Mouse (Mus musculus): ENCODE measurements around the gene Fnd3c2.
"Not testable (repeated sequence)": the region's sequence is repeated elsewhere in the genome, so short reads cannot be mapped to it uniquely, and the experiment has no call there.

The Fnd3c2 gene

GRCm38 (mm10) chrX:106255276-106255675, at the start of gene Fnd3c2:
TSS of gene Fnd3c2 (minus strand) at chrX:106255376.
- DNase-seq: no peak

DNA sequence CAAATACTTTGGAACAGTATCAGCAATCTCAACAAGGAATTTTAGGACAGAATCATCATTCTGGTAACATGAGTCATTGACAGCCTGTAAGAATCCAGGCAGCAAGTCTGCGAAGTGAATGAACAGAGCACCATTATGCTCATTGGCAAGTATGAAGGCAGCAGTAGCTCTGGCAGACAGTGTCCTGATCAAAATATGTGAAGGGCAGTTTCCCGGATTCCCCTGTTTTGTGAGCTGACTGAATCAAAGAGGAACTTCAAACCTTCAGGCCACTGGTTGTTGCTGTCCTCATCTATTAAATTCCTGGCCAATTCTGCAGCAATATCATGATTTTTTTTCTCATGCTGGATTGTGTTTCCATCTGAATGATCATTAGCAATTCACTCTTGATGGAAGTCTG, 29.3 kb upstream of the Fnd3c2 start:
- no peak for DNase-seq

DNA sequence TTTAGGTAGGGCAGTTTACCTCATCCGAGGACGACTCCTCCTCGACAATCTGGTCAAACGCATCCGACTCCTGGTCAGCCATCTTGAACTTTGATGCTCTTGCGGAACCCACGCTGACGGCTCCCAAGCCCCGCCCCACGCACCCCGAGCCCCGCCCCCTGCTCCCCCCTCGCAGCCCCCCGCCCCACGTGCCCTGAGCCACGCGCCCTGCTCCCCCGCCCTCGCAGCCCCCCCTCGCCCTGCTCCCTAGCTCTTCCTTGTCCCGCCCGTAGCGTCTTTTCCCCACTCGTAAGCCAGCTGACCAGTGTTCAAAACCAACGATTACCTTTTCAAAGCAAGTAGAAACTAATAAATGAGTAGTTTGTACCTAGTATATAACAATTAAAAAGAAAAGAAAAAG, 34.1 kb downstream of the Fnd3c2 start, which contains the start of gene Taf9b:
TSS of gene Taf9b (minus strand) at position 101 of the 400 bp plus-strand sequence.
- no peak for DNase-seq

DNA sequence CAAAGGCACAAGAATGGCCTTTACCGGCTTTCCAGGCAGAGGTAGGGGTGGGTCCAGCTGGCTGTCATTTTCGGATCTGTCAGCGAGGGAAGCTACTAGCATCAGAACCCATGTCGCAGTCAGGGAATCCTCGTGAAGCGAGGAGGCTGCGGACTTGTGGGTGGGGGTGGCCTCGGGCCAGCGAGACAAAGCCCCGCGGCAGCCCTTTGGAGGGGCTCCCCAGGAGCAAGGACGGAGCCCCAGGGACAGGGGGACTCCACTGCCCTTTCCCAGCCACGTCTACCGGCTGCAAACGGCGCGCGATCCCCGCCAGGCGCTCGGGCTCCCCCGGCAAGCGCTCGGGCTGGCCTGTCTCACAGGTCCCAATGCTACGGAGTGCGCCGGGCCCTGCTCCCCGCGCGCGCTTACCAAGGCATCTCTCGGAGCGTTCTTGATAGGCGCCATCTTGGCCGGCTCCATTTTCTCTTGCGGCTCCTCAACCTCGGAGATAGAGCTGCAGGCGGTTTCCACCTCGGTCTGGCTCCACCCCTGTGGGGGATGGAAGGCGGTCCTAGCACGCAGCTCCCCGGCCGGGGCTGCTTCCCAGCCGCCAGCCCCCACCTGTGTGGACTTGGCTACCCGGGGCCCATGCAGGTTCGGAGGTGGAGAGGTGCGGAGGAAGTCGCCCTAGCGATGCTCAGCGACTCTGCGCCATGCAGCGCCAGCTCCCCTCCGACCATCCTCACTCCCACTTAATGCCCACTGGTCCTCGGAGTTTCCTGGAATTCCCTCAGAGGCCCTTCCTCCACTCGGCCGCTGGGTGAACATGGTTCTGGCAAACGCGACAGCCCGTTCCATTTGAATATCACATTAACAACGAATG, 35.8 kb downstream of the Fnd3c2 start:
- peak; percentile 73 to 74 for DNase-seq

DNA sequence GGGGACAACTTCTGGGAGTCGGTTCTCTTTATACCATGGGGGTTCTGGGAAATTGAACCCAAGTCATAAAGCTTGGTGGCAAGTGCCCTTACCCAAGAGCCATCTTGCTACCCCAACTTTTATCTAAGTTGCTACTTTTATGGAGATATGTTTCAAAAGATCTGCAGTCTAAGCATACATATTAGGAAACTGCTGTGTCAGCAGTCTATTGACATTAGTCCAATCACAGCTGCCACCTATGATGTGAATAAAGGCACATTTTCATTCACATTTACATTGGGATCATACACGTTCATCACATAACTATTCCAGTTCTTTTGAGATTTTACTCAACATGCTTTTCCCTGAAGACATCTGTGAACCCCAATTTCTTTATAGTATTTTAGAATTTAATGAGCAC, 46.1 kb downstream of the Fnd3c2 start:
- no peak for DNase-seq

GRCm38 (mm10) chrX:106198904-106199303, 56.3 kb downstream of the Fnd3c2 start:
- DNase-seq: peak; percentile 6 to 9

DNA sequence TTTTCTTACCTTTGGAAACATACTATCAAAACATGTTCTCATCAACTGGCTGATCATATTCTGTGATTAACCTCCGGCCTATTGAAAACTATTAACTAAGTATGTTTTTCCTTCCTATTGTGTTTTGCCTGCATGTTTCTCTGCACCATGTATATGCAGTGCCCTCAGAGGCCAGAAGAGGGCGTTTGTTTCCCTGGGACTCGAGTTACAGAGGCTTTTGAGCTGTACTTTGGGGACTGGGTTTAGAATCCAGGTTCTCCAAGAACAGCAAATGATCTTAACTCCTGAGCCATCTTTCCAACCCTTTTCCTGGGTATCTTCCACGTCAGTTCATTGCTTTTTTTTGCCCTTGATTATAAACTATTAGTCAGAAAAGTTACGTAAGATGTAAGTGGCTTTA, 57.9 kb downstream of the Fnd3c2 start:
- DNase-seq: peak; percentile 28 to 44

- not testable (repeated sequence) for DNase-seq
Measured at GRCm38 (mm10) chrX:106194361-106194760, 60.8 kb downstream of the Fnd3c2 start.

- no peak for DNase-seq
Measured at GRCm38 (mm10) chrX:106190091-106190490, 65.1 kb downstream of the Fnd3c2 start.

GRCm38 (mm10) chrX:106189356-106189755, 65.8 kb downstream of the Fnd3c2 start:
- no peak for DNase-seq

DNA sequence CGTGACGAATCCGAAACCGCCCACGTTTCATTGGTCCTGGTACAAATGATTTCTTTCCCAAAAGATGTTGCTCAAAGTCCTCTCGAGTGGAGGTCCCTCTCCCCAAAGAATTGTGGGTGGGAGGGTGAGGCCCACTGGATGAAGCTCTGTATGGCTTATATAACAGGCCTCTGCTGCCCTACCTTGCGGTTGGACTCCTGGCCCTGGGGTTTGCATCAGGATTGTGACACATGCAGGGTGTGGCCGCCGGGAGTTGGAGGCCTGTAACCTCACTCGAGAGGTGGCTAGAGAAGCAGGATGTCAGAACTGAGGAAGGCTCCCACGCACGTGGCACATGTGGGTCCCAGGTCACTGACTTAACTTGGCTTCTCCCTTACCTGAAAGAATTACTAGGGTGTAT, 67.4 kb downstream of the Fnd3c2 start:
- DNase-seq: peak; percentile 15 to 21

- peak; percentile 71 to 87 for DNase-seq
Measured at GRCm38 (mm10) chrX:106186713-106187649, 68.2 kb downstream of the Fnd3c2 start, which contains the start of gene Pgk1. TSS of gene Pgk1 (plus strand) at chrX:106187100.

DNA sequence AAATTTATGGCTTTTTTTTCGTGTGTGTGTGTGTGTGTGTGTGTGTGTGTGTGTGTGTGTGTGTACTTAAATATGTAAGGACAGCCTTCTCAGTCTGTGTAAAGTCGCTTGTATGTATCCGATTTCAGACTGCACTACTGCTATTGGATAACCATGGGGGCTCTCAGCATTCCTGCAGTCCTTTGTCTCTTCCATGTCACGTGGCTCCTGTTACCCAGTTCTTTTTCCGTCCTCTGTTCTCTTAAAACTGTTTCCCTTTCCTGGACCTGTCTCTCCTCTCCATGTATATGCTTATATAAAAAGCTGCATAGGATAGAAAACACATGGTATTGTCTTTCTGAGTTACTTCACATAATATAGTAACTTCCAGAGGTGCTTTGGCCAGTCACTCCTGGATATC, 69.5 kb downstream of the Fnd3c2 start:
- no peak for DNase-seq
